23 mouse cellular contexts compared by ENCODE assay signal in the genomic region with DNA sequence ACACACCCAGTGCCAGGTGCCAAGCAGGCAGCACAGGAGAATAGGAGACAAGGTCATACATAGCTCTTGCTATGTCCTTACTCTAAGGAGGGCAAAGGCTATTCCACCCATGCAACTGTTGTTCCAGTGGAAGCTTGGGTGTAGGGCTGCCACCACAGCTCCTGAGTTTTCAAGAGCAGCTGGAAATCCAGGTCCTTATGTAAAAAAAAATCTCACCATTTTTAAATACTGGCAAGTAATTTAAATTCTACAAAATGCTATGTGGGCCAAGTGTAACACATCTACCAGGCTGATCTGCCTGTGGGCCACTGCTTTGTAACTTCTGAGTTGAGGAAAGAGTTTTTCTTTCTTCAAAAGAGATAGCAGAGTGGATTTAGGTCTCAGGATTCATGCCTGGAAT. TPM values are rescaled to one million over a fixed set of nuclear protein-coding genes. Genes with fewer than 3 reads are reported as not detected.
A peak's percentile ranks its signal among the peaks of the same experiment; 100 is the strongest.
DNase-seq lines count a peak whose midpoint lies in the region; ATAC-seq lines count a peak whose summit lies in the region.
"Had no signal": no experiment of that assay in that cellular context is flagged by ENCODE, and none has a peak within 500 bp of the region (broad histone marks: within the 10 kb centered on the region; RNA-seq: fewer than 3 reads in every experiment).

No protein-coding gene starts in this region.

- peak; percentile 62 for ATAC-seq in frontal cortex, adult (ENCODE audit: low TSS enrichment)
- ATAC-seq: activated CD4-positive, CD25-positive, alpha-beta regulatory T cell, adult 4 months; CD4-positive, CD25-positive, alpha-beta regulatory T cell, adult 4 months; Patski had no signal

- no peak for DNase-seq in frontal cortex, postnatal 14 days (ENCODE audit: low spot score in 2 of 2)
- peak; percentile 56 for DNase-seq in heart, adult 11 months
- no peak for DNase-seq in heart, adult 8-10 months (ENCODE audit: low spot score)
- DNase-seq in right cerebral cortex, adult 18-20 months = peak; percentile 9
- no peak for DNase-seq in right cerebral cortex, adult 2 months (ENCODE audit: low spot score in 2 of 2)
- DNase-seq in brain, adult 2 months (ENCODE audit: low read depth, low spot score) = peak; percentile 52
- no peak for DNase-seq in layer of hippocampus, postnatal 10 days (ENCODE audit: low spot score in 2 of 2)
- DNase-seq: adrenal gland, adult 2 months; adrenal gland, adult 8-10 months; adrenal gland, postnatal 10 days; adrenal gland, postnatal 14 days; adrenal gland, postnatal 25 days; adrenal gland, postnatal 36 days; B cell, adult 2 months; cerebellum, adult 11 months; cerebellum, adult 11-12 months; cerebellum, adult 18-20 months had no signal

RNA-seq across cellular contexts. Expression of a gene that starts 19.6 kb away (rescaled TPM):
- 1 to 10 TPM in 3 of 4 experiments, under 1 TPM in 1; 0.84 to 2.4 (median 2.0) TPM for total RNA-seq in heart, adult 8-10 months (2022)
- 10 to 100 TPM; 40.1 to 43.0 TPM for total RNA-seq in layer of hippocampus, postnatal 10 days (2021)
- total RNA-seq: CH12.LX, MEL had no signal

Comparison
In these comparisons a context has a peak if more than half of its experiments do, and no peak if none do; other contexts are left out.
1. DNase-seq: peak in heart, adult 11 months (single experiment), right cerebral cortex, adult 18-20 months (single experiment) and brain, adult 2 months (single experiment); none in frontal cortex, postnatal 14 days (0 of 2), heart, adult 8-10 months (single experiment), right cerebral cortex, adult 2 months (0 of 2) and layer of hippocampus, postnatal 10 days (0 of 2).
2. RNA of a gene that starts 19.6 kb away (total RNA-seq): 40.1 to 43.0 TPM in layer of hippocampus, postnatal 10 days; 0.84 to 2.4 TPM in heart, adult 8-10 months; every median in the first group is over 10 times any median in the second.